Mouse (Mus musculus) intestine, embryonic 15.5 days (tissue): ENCODE measurements around the gene Fam19a1. TPM values are rescaled to one million over a fixed set of nuclear protein-coding genes. Genes with fewer than 3 reads are reported as not detected.
A peak's percentile ranks its signal among the peaks of the same experiment; 100 is the strongest.

ENCODE experiments used
- ATAC-seq: fragments of 200-750 bp; cut with Nextera tagmentation; 2 replicates; pipeline ENCODE4 v1.8.0; 2017; ENCODE audit warnings: moderate TSS enrichment, moderate library complexity
- H3K27ac ChIP-seq: fragments of 300-500 bp; sonication (generic); 2 replicates; pipeline ENCODE4 v1.5.1; 2015; ENCODE audit warnings: mild to moderate bottlenecking, inconsistent platforms
- H3K27me3 ChIP-seq: fragments of 300-500 bp; sonication (generic); replicated peaks from 2 replicates; pipeline ENCODE4 v1.6.1; 2015; ENCODE audit warnings: inconsistent platforms
- H3K36me3 ChIP-seq: fragments of 300-500 bp; sonication (generic); 2 replicates; pipeline ENCODE4 v1.6.1; 2015; ENCODE audit warnings: inconsistent platforms
- H3K4me1 ChIP-seq: fragments of 300-500 bp; sonication (generic); replicated peaks from 2 replicates; pipeline ENCODE4 v1.6.1; 2015; ENCODE audit warnings: inconsistent platforms
- H3K4me2 ChIP-seq: fragments of 300-500 bp; sonication (generic); replicated peaks from 2 replicates; pipeline ENCODE4 v1.6.1; 2015; ENCODE audit warnings: mild to moderate bottlenecking, inconsistent platforms
- H3K4me3 ChIP-seq: fragments of 300-500 bp; sonication (generic); replicated peaks from 2 replicates; pipeline ENCODE4 v1.5.1; 2015; ENCODE audit warnings: inconsistent platforms
- H3K9ac ChIP-seq: fragments of 300-500 bp; sonication (generic); 2 replicates; pipeline ENCODE4 v1.6.1; 2015; ENCODE audit warnings: inconsistent platforms
- H3K9me3 ChIP-seq: fragments of 300-500 bp; sonication (generic); 2 replicates; pipeline ENCODE4 v1.6.1; 2016; ENCODE audit warnings: inconsistent platforms
- WGBS: fragments of 180-500 bp; shearing (Covaris S2); methylation state at CpG from one replicate; pipeline ENCODE4 v1.1.7; 2015; 5-methylcytosine and 5-hydroxymethylcytosine counted together
- polyA plus RNA-seq: library from polyadenylated mRNA; unstranded; fragments of >200 nt; fragmentation: Nextera tagmentation; extraction: Ambion mirVana; gene quantifications from 2 replicates; pipeline ENCODE4 v1.2.1, GENCODE M21; 2015

The Fam19a1 gene
- polyA plus RNA-seq, 1 experiment from 2014 or later, result 6.5 TPM

DNA sequence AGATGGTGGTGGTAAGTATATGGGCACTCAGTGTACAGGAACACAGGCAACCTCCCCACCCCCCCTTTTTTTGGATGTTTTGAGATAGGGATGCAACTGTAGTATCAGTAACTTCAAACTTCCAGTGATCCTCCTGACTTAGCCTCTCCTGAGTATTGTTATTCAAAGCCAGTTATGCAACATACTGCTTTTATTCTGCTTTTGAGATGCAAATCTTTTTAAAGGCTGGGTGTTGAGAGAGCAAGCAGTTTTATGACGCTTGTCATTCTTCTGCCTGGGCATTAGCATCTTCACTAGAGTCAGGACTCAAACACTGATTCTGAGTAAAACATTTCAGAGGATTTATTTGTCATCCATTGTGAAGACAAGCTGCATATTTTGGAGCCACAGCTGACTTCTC, 271.5 kb downstream of the Fam19a1 start:
- Histone ChIP-seq H3K27me3 (no peaks in the 10 kb centered on the region), H3K27ac (no peak overlapping the region), H3K4me3 (no peak overlapping the region), H3K36me3 (no peaks in the 10 kb centered on the region), H3K4me1 (no peaks in the 10 kb centered on the region), H3K9ac (no peak overlapping the region), H3K4me2 (no peak overlapping the region), H3K9me3 (no peaks in the 10 kb centered on the region)
- no peak for ATAC-seq
- 84% methylated on average over 1 of the region's 1 CpGs for WGBS

DNA sequence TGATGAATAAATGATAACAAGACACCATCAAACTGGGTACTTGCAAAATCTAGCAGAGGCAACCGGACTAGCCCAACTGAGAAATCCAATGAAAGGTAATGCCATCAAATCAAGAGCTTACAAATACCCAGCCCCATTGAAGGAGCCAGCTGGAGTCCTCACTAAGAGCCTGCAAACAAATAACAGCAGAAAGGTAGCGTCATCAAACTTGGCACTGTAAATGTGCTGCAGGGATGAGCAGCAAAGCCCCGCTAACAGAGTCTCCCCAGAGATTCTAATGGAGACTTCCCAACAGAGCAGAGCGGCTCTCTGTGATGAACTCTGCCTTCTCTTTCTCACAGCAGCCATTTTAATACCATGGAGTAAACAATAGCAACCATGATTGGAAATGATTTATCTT, 305.9 kb downstream of the Fam19a1 start:
- no peak for ATAC-seq
- H3K4me3 ChIP-seq, result no peak overlapping the region

DNA sequence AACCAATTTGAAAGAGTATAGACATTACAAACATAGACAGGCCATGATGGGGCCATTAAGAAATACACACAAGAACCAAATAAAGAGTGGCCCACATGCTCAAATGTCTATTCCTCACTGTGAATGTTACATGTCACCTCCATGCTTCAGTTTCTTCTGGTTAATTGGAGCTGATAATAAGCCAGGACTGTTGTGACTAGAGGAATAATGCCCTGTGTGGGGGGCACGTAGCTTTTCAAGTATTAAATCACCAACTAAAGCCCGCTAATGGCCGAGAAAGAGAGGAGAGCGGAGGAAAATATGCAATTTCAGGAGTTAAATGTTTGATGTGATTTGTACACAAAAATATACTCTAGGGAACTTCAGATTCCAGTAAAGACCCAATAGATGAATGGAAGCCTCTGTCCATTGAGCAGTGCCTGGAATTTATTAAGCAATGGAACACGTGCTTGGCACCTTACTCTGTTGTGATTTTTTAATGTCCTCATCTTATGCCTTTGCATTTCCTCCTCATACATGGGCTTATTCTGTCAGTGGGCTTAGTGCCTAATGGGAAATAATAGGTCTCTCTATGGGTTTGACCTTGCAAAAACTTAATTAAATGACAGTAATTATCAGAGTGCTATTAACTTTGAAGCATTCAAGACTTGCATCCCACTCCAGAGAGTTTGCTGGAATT, 306.9 kb downstream of the Fam19a1 start:
- H3K4me2 ChIP-seq, result no peak overlapping the region
- H3K4me3 ChIP-seq, result no peak overlapping the region
- no peak for ATAC-seq
- no peaks in the 10 kb centered on the region for H3K4me1 ChIP-seq
- 85% methylated on average over 5 of the region's 5 CpGs for WGBS
- no peak overlapping the region for H3K9ac ChIP-seq
- no peak overlapping the region for H3K27ac ChIP-seq
- H3K9me3 ChIP-seq, result no peaks in the 10 kb centered on the region
- no peaks in the 10 kb centered on the region for H3K27me3 ChIP-seq
- H3K36me3 ChIP-seq, result no peaks in the 10 kb centered on the region

More for the DNA sequence above, 305.9 kb downstream of the Fam19a1 start:
- H3K27me3 ChIP-seq, result no peaks in the 10 kb centered on the region
- 76% methylated on average over 4 of the region's 4 CpGs for WGBS
- H3K4me2 ChIP-seq, result no peak overlapping the region
- H3K4me1 ChIP-seq, result no peaks in the 10 kb centered on the region
- no peaks in the 10 kb centered on the region for H3K36me3 ChIP-seq
- H3K9me3 ChIP-seq, result no peaks in the 10 kb centered on the region
- no peak overlapping the region for H3K27ac ChIP-seq
- no peak overlapping the region for H3K9ac ChIP-seq

DNA sequence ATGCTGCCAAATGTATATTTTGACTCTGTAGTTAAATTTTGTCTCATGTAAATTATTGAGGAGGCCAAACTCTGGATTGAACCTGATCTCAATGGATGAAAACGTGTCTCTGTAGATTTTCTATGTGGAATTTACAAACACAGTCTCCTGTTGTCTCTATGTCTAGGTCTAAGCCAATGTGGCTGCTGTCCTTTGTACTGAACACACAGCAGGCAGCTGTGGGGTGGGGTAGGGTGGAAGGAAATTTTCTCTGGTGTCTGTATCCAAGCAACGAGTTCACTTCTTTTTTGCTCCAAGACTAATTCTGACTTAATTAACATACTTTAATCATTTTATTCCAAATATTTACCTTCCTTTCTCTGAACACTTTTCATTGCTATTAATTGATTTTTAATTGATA, 307.6 kb downstream of the Fam19a1 start:
- Histone ChIP-seq H3K4me1 (no peaks in the 10 kb centered on the region), H3K4me3 (no peak overlapping the region), H3K9ac (no peak overlapping the region), H3K4me2 (no peak overlapping the region), H3K36me3 (no peaks in the 10 kb centered on the region), H3K9me3 (no peaks in the 10 kb centered on the region), H3K27ac (no peak overlapping the region), H3K27me3 (no peaks in the 10 kb centered on the region)
- no peak for ATAC-seq
- 37% methylated on average over 2 of the region's 2 CpGs for WGBS

DNA sequence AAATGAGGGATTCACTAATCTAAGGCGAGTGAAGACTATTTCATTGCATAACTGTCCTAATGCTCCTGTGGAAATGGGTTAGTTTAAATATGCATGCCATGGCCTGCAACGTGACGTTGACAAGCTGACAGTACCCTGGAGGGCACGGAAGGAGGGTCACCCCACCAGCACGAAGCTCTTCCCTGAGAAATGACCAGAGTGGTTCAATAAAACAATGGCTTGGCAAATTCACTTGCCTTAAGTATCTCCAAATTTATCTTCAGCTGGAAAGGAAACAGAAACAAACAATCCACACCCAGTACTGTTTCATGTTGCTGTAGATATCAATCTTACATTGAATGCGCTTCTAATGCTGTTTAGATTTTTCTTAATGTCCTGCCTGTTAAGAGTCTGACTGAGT, 316.4 kb downstream of the Fam19a1 start:
- Histone ChIP-seq H3K36me3 (no peaks in the 10 kb centered on the region), H3K4me1 (no peaks in the 10 kb centered on the region), H3K27ac (no peak overlapping the region), H3K9ac (no peak overlapping the region), H3K27me3 (no peaks in the 10 kb centered on the region), H3K9me3 (no peaks in the 10 kb centered on the region), H3K4me2 (no peak overlapping the region), H3K4me3 (no peak overlapping the region)
- WGBS, result 52% methylated on average over 6 of the region's 6 CpGs
- ATAC-seq, result no peak

DNA sequence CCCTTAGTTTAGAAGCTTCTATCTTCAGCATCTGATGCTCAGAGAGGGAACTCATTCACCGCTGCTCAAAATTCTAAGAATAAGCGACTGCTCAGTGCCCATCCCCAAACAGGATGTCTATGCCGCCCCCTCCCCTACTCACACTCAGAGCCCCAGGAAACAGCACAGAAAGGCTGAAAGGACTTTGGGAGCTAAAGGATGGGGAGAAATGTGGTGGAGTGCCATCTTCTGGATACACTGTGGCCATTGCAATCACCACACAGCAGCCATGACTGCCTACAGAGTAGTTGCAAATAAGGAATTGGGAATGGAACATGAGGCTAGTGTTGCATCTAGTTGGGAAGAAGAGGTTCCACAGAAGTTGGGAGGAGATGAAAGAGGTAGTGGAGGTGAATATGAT, 319.4 kb downstream of the Fam19a1 start:
- Histone ChIP-seq H3K36me3 (no peaks in the 10 kb centered on the region), H3K4me2 (no peak overlapping the region), H3K27ac (no peak overlapping the region), H3K9ac (no peak overlapping the region), H3K9me3 (no peaks in the 10 kb centered on the region), H3K4me3 (no peak overlapping the region), H3K27me3 (no peaks in the 10 kb centered on the region), H3K4me1 (no peaks in the 10 kb centered on the region)
- no peak for ATAC-seq
- 54% methylated on average over 3 of the region's 3 CpGs for WGBS

DNA sequence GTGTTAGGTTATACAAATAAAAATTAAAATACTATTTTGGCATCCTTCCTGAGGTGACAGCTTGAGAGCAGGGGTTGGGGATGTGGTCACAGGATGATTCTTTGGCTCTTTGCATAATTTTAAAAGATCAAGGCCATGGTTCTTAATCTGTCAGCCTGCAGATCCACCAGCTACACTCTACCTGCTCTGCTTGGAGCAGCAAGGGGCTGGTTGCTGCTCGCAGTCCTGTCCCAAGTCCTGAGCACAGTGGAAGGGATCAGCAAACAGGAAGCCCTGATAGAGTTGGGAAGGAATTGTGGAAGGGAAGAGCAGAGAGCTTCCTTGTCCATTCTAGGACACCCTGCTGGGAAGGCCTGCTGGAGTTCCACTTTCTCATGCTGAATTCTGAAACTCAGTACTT, 320.9 kb downstream of the Fam19a1 start:
- H3K9ac ChIP-seq, result no peak overlapping the region
- no peaks in the 10 kb centered on the region for H3K9me3 ChIP-seq
- H3K4me3 ChIP-seq, result no peak overlapping the region
- 81% methylated on average over 1 of the region's 1 CpGs for WGBS
- H3K36me3 ChIP-seq, result no peaks in the 10 kb centered on the region
- H3K27me3 ChIP-seq, result no peaks in the 10 kb centered on the region
- H3K4me1 ChIP-seq, result no peaks in the 10 kb centered on the region
- H3K27ac ChIP-seq, result no peak overlapping the region
- ATAC-seq, result no peak
- H3K4me2 ChIP-seq, result no peak overlapping the region

DNA sequence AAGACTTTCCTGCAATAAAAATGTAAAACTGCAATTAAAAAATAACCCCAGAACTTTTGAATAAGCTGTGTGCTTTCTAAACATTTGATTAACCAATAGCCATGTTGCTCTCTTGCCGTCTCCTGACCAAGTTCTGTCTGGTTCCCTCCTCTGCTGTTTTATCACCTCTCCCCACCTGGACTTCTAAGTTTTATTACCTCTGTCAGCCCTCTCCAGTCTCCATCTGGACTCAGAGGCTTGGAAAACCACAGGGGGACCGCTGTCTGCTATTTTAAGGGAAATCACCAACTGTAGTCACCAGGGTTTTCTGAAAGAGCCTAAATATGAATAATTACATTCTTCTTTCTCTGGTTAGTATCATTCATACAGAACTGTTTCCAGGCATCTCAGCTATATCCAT, 322.6 kb downstream of the Fam19a1 start:
- no peak overlapping the region for H3K4me3 ChIP-seq
- no peaks in the 10 kb centered on the region for H3K9me3 ChIP-seq
- no peak overlapping the region for H3K4me2 ChIP-seq
- no peak; the same call in 1 of the 2 replicates for ATAC-seq
- H3K4me1 ChIP-seq, result no peaks in the 10 kb centered on the region
- H3K36me3 ChIP-seq, result no peaks in the 10 kb centered on the region
- no peak overlapping the region for H3K27ac ChIP-seq
- no peaks in the 10 kb centered on the region for H3K27me3 ChIP-seq
- no peak overlapping the region for H3K9ac ChIP-seq
- WGBS, result 31% methylated on average over 2 of the region's 2 CpGs

DNA sequence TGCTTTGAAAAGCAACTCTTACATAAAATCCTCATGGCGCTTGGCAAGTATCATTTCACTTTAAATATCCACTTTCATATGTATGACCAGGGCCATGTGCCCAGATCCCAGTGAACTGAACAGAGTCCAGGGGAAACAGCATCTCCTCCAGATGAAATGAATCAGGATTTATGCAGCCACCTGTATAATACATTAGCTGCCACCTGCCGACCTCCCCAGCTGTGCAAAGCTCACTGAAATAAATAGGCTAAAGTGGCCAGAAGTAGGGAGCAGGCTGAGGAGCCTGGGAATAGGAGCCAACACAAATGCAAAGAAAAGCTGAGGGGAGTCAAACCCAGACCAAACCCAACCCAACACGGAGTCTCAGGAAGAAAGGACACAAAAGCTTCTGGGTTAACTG, 324.9 kb downstream of the Fam19a1 start:
- Histone ChIP-seq H3K4me3 (no peak overlapping the region), H3K9me3 (no peaks in the 10 kb centered on the region), H3K4me1 (no peaks in the 10 kb centered on the region), H3K27ac (no peak overlapping the region), H3K4me2 (no peak overlapping the region), H3K27me3 (no peaks in the 10 kb centered on the region), H3K9ac (no peak overlapping the region), H3K36me3 (no peaks in the 10 kb centered on the region)
- no peak for ATAC-seq
- WGBS, result 63% methylated on average over 3 of the region's 3 CpGs

DNA sequence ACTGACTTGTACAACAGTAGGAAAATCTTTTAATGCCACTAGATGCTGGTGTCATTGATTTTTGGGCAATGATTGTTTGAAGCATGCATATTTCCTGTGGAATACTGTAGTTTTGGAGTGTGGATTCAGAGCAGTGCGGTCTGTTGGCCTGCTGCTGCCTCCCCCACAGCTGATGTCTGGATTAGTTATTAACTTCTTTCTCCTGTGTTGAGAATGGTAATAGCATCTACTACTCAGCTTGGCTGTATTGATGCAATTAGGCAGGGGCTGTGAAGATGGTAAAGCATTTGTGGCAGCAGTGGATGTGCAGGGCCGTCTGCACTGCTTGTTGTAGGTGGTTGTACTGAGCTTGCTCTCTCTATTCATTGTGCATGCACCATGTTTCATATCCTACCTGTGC, 326.5 kb downstream of the Fam19a1 start:
- Histone ChIP-seq H3K4me1 (no peaks in the 10 kb centered on the region), H3K27me3 (no peaks in the 10 kb centered on the region), H3K36me3 (no peaks in the 10 kb centered on the region), H3K9ac (no peak overlapping the region), H3K4me3 (no peak overlapping the region), H3K27ac (no peak overlapping the region), H3K4me2 (no peak overlapping the region), H3K9me3 (no peaks in the 10 kb centered on the region)
- peak; percentile 45; the same call in 1 of the 2 replicates for ATAC-seq
- WGBS, result 46% methylated on average over 2 of the region's 2 CpGs

DNA sequence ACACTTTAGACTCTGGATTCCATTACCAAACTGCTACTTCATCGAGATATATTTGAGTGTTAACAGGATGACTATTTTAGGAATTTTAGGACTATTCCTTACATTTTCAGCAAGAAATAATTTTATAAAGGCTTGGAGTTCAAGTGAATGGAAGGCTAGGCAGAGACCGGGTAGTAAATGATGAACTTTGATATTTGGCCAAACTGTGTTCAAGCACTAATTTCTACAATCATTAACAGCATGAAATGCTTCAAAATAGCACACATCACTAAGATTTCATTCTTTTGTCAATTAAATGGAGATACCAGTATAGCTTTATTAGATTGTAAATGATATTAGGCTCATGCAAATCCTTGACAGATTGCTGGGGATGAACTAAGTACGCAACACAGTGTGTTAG, 329.0 kb downstream of the Fam19a1 start:
- Histone ChIP-seq H3K4me2 (no peak overlapping the region), H3K27ac (no peak overlapping the region), H3K27me3 (no peaks in the 10 kb centered on the region), H3K4me3 (no peak overlapping the region), H3K36me3 (no peaks in the 10 kb centered on the region), H3K9me3 (no peaks in the 10 kb centered on the region), H3K4me1 (no peaks in the 10 kb centered on the region), H3K9ac (no peak overlapping the region)
- ATAC-seq, result no peak
- WGBS, result 84% methylated on average over 3 of the region's 3 CpGs

DNA sequence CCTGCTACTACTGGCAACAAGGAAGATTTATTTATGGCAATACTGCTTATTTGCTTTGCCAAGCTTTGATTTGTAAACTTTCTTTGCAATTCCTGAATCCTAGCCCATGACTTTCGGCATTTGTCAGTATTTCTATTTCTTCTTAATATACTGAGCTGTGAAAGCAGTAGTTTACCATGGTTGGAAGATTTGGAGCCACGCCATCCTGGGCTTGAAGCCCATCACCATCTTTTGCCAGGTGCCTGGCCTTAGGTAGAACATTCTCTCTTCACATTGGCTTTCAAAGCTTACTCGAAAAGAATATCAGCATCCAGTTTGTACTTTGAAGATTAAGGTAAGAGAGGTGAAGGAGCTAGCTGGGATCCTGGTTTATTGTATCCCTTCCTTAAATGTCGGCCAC, 334.5 kb downstream of the Fam19a1 start:
- ATAC-seq, result no peak
- WGBS, result 88% methylated on average over 4 of the region's 4 CpGs
- Histone ChIP-seq H3K9ac (no peak overlapping the region), H3K36me3 (no peaks in the 10 kb centered on the region), H3K4me3 (no peak overlapping the region), H3K9me3 (no peaks in the 10 kb centered on the region), H3K27me3 (no peaks in the 10 kb centered on the region), H3K4me1 (no peaks in the 10 kb centered on the region), H3K4me2 (no peak overlapping the region), H3K27ac (no peak overlapping the region)

DNA sequence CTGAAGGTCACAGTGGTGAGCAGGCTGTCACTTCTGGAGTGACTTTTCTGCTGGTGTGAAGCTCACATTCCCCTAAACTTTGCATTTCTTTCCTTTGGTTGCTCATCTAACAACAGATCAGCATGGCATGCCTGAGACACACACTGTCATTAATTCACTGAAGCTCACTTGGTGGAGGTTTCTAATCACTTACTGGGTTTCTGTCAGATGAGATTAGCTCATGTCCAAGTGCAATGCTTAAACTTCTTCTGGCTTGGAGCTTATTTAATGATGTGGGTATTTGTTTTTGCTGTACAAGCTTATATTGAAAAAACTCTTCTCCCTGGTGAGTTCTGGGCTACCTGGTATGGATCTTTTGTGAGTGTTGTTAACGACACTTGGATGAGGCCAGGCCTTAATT, 343.3 kb downstream of the Fam19a1 start:
- WGBS, result 72% methylated on average over 1 of the region's 1 CpGs
- no peak for ATAC-seq
- no peak overlapping the region for H3K27ac ChIP-seq
- H3K9ac ChIP-seq, result no peak overlapping the region
- H3K4me2 ChIP-seq, result no peak overlapping the region
- H3K4me1 ChIP-seq, result no peaks in the 10 kb centered on the region
- H3K27me3 ChIP-seq, result no peaks in the 10 kb centered on the region
- H3K4me3 ChIP-seq, result no peak overlapping the region
- no peaks in the 10 kb centered on the region for H3K36me3 ChIP-seq
- no peaks in the 10 kb centered on the region for H3K9me3 ChIP-seq
